Mouse (Mus musculus): Measurements from ENCODE around the gene Chst5.

Gene Chst5

GRCm38 (mm10) chr8:111929648-111930344 is 19.5 kb upstream of the Chst5 start:
- no peak for DNase-seq

- DNase-seq: no peak
These were observed 14.7 kb upstream of the Chst5 start for GRCm38 (mm10) chr8:111924976-111925375.

- peak; percentile 83 for DNase-seq
These were observed 13.1 kb upstream of the Chst5 start for GRCm38 (mm10) chr8:111923383-111923804.

- no peak for DNase-seq
These were observed 10.7 kb upstream of the Chst5 start for GRCm38 (mm10) chr8:111920971-111921370.

- DNase-seq: no peak
These were observed 9.4 kb upstream of the Chst5 start for GRCm38 (mm10) chr8:111919663-111920062.

GRCm38 (mm10) chr8:111912860-111913432 is 2.7 kb upstream of the Chst5 start:
- DNase-seq: no peak

GRCm38 (mm10) chr8:111911572-111911971 is 1.3 kb upstream of the Chst5 start:
- DNase-seq: no peak

- DNase-seq: no peak
These were observed 4.6 kb downstream of the Chst5 start for GRCm38 (mm10) chr8:111905500-111906121.

- no peak for DNase-seq
These were observed 8.2 kb downstream of the Chst5 start for GRCm38 (mm10) chr8:111902080-111902479.

- DNase-seq: no peak
These were observed 11.7 kb downstream of the Chst5 start for GRCm38 (mm10) chr8:111898586-111898985.

GRCm38 (mm10) chr8:111894955-111895354 is 15.3 kb downstream of the Chst5 start:
- no peak for DNase-seq

GRCm38 (mm10) chr8:111892615-111893014 is 17.6 kb downstream of the Chst5 start:
- DNase-seq: no peak

- DNase-seq: no peak
These were observed 18.3 kb downstream of the Chst5 start for GRCm38 (mm10) chr8:111891983-111892382.

GRCm38 (mm10) chr8:111890911-111891303 is 19.3 kb downstream of the Chst5 start:
- DNase-seq: no peak

- DNase-seq: peak; percentile 68
These were observed 20.0 kb downstream of the Chst5 start for GRCm38 (mm10) chr8:111889931-111890910.

GRCm38 (mm10) chr8:111888091-111888650 is 22.1 kb downstream of the Chst5 start:
- DNase-seq: peak; percentile 17

- no peak for DNase-seq
These were observed 22.8 kb downstream of the Chst5 start for GRCm38 (mm10) chr8:111887479-111887878.

- no peak for DNase-seq
These were observed 26.6 kb downstream of the Chst5 start for GRCm38 (mm10) chr8:111883615-111884014.

GRCm38 (mm10) chr8:111881591-111881990 is 28.7 kb downstream of the Chst5 start:
- peak; percentile 58 for DNase-seq

- DNase-seq: peak; percentile 54
These were observed 32.5 kb downstream of the Chst5 start for GRCm38 (mm10) chr8:111877711-111878110.

- peak; percentile 99 for DNase-seq
These were observed 33.8 kb downstream of the Chst5 start, which contains the start of gene Tmem170 for GRCm38 (mm10) chr8:111876355-111876948. TSS of gene Tmem170 (minus strand) at chr8:111876750.

- peak; percentile 60 for DNase-seq
These were observed 34.5 kb downstream of the Chst5 start for GRCm38 (mm10) chr8:111875758-111876157.

Measured in cerebellum, adult 9-11 months (tissue).